Mouse (Mus musculus) kidney, adult 8-10 months (tissue): ENCODE data around the gene Dcn.
A peak's percentile ranks its signal among the peaks of the same experiment; 100 is the strongest.

Experiments used
- DNase-seq, 2 experiments: peaks; one replicate each; pipeline ENCODE4 v3.0.0; 2022

The Dcn gene

GRCm38 (mm10) chr10:97564957-97565856 lies 85.8 kb downstream of the Dcn start, which contains the start of gene Lum:
TSS of gene Lum (plus strand) at chr10:97565128.
- no peak for DNase-seq

GRCm38 (mm10) chr10:97567489-97568135 lies 88.2 kb downstream of the Dcn start:
- DNase-seq: peak in 1 of 2 experiments; percentile 13
